Mouse (Mus musculus) urinary bladder, postnatal 10 days (tissue): ENCODE measurements around the gene Pkp4.

Source experiments
- DNase-seq: peaks from one replicate; pipeline ENCODE4 v3.0.0; 2022; ENCODE audit warnings: low spot score

The Pkp4 gene

DNA sequence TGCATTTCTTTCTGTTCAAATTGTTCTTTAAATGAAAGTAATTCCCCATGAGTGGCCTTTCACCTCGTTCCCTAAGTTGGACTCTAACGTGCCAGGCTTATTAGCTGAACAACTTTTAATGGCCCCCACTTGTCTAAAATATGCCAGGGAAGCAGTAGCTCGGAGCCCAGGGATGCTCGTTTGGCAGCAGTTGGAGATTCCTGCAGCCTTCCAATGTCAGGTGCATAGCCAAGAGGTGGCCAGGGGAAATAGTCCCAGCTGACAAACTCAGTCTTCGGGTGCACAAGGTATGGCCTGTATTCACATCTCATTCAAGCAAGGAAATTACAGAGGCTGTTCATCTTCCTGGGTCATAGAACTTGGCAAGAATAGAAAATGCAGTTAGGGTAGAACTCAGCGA lies 112.1 kb downstream of the Pkp4 start:
- no peak for DNase-seq

DNA sequence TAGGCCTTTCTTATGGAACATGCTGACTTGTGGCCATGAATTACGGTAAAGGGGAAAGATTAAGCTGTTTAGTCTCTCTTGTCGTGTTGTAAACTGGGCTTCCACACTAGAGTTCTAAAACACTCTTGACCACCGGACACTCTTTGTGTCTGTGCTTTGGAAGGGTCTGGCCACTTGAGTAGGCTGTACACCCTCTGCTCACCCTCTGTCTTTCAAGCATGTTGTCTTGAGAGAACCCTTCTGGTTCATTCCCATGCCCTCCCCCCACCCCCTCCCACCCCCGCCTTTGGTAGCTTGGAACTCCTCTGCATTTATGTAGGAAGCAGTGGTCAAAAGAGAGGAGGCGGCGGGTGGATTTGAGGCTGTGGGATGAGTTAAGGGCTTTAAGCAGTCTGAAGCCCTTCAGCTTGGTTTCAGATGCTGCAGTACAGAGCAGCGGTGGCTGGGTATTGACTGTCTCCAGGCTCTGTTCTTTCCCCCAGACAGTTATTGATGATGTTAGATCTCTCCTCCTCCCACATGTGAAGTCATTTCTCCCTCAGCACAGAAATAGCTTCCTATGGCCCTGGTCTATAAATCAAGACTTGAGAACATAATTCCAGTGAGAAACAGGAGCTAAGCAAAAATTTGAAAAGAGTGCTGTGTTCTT lies 120.4 kb downstream of the Pkp4 start:
- DNase-seq, result no peak

DNA sequence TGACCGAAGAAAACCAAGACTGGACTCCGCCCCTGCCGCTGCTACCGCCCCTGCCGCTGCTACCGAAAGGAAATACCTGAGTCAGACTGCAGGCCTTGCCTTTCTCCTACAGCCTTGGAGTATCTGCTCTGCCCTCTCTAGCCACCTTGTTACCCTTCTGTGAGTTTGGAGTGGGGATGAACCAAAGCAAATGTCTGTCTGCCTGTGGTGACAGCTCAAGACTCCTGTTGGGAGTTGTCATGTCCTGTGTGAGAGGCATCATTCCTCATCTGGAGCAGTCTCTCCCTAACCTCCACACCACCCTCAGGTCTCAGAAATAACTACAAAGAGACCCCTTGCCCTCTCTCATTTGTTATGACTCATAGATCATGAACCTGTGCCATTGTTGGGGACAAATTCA lies 122.3 kb downstream of the Pkp4 start:
- DNase-seq, result no peak

DNA sequence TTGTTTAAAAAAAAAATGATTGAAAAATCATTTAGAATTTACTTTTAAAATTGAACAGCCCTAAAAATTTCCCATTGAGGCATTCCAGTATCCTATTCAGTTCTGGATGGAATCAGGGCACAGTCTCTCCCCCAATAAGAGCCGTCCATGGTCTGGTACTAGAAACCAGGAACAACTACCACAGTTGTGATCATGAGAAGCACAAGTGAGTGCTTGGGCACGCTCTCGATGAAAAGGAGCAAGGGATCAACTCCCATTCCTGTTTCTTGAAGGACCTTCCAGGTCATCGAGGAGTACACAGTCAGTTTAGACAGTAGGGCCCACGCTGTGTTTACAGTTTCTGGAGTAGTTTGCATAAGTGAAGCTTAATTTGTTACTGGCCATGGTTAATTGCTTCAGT lies 123.6 kb downstream of the Pkp4 start:
- DNase-seq, result no peak

DNA sequence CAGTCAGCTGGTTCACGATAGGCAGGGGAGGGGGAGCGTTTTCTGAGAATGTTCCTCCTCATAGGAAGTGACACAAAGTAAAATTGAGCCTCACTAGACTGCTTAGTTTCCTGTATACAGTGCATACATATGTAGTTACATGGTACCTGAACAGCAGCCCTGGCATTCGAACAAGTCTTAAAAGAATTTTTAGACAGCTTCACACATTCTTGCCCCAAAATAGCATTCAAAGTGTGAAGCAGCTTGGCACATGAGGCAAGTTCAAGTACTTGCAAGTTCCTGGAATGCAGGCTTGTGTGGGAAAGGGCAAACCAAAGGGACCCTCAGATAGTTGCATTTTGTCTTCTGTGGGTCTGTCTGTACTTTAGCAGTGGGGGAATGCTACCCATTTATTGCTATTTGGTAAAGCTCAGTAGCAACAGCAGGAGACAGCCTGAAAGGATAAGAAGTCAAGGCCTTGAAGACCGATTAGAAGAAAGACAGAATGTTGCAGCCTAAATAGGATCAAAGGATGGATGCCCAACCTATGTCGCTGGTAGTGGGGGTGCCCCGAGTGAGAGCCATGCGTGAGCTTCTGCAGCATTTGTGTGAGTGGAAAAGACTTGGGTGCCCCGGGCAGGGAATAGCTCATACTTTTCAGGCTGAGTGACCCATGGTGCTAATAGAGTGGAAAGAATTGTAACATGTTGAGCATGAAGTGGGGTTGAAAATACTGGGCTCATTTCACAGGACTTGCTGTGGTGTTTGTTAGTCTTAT lies 124.3 kb downstream of the Pkp4 start:
- DNase-seq, result no peak

DNA sequence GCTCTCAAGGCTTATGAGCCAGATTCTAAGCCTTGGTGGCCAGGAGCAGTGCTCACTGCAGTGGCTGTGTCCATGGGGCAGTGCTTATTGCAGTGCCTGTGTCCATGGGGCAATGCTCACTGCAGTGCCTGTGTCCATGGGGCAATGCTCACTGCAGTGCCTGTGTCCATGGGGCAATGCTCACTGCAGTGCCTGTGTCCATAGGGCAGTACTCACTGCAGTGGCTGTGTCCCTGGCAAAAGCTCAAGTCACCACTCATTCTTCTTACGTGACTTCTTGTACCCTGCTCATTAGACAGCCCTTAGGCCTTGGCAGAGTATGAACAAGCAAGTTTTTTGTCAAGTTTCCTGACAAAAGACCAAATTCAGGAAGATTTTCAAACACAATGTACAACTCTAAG lies 124.9 kb downstream of the Pkp4 start:
- no peak for DNase-seq

DNA sequence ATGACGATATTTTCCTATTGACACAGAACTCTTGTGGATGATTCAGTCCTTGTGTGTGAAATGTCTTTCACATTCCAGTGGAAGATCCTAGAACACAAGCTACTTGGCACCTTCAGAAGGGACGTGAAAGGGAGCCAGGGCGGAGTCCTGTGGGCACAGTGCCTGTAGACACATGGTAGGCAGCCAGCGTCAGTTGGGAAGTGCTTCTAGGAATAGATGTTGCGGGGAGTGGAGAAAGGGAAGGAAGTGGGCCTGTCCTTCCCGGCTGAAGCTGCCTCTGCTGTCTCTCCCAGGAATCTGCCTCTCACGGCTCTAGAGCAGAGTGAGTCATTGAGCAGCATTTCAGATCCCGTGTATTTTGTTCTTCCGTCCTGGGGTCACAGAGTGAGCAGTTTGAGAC lies 125.6 kb downstream of the Pkp4 start:
- DNase-seq, result no peak

DNA sequence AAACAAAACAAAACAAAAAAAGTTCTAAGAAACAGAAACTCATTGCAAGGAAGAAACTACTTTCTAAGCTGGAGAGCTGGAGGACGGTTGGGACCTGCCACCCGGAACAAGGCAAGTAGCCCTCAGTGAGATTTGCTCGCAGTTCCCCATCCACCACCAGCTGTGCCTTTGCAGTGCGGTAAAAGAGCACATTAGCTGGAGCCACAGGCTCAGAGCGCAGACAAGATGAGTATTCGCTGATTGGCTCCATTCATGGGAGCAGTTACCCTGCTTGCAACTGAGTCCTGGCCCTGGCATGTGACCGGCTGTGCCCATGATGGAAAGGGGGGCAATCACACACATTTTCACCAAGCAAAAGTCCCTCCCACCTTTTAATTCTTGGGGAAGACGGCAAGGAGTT lies 127.0 kb downstream of the Pkp4 start:
- no peak for DNase-seq

DNA sequence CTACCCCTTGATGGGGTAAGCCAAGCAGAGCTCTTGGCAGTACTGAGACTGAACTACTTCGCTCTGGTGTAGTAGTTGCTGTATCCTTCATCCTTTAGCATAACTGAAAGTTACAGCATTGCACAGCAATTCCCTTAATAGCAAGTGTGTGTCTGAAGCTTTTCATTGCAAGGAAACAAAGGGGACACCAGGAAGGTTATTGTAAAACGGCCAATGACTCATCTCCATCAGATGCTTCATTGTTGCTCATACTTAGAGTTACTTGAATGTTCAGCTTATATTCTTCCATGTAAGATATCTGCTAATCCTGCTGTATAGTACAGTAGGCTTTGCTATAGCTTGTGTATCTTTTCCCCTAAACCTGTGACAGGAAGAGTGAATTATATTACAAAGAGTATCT lies 128.8 kb downstream of the Pkp4 start:
- no peak for DNase-seq

DNA sequence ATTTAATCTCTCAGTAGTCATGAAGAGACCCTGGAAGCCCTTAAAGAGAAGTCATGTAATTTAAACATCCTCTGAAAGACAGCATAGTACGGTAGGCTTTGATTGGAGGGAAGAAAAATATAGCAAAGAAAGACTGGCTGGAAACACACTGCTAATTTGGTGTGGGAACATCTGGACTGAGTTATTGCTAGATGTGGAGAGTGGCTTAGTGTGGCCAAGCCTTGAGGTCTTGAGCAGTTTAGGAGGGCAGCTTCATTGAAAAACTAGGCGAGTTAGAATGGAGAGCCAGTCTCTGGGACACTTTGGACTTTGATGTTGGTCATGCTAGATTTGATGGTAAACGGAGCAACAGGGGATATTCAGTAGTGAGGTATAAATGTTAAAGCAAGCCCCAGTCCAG lies 129.7 kb downstream of the Pkp4 start:
- DNase-seq, result no peak

DNA sequence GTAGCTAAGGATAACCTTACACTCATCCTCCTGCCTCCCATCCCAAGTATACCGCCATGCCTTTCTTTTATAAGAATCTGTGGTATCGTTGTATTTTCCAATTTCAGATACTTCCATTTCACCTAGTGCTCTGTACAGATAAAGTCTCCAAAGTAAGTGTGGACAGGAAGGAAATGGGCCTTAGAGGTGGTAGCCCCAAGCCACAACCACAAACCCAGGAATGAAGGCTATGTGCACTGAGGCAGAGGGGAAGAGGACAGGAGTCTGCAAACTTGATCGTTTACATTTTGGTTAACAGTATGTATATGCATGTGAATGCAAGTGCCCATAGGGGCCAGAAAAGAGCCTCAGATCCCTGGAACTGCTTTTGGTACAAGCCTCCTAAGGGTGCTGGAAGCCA lies 139.2 kb downstream of the Pkp4 start:
- DNase-seq, result no peak

DNA sequence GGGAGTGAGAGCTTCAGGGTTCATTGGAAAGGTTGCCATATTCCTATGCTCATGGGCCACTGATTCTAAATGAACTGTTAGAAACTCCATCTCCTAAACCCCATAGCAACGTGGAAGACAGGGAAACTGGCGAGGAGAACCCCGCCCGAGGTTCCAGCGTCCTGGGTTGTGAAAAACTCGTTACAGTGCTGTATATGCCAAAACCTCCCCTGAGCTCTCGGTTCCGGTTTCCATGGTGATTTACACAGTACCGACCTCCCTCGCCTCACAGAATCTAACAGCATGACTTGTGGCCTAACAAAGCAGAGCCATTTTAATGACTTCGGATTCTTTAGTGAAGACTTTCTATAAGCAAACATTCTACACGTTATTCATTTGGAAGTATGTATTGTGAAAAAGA lies 141.0 kb downstream of the Pkp4 start:
- DNase-seq, result no peak

DNA sequence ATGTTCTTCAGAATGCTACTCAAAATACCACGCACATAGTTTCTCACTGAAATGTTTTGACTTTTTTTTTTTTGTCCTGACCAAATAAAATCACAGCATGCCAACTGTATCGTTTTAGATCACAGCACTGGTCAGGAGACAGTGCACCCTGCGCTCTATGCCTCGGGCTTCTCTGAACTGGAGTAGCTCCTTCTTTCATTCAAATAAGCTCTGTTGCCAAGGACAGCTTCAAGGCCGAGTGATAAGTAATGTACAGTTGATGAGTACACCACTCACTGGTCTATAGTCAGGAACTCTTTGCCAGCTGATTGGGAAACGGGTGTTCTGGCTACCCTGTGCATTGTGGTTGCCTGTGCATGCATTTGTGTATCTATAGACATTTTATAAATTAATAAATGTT lies 141.8 kb downstream of the Pkp4 start:
- DNase-seq, result no peak

DNA sequence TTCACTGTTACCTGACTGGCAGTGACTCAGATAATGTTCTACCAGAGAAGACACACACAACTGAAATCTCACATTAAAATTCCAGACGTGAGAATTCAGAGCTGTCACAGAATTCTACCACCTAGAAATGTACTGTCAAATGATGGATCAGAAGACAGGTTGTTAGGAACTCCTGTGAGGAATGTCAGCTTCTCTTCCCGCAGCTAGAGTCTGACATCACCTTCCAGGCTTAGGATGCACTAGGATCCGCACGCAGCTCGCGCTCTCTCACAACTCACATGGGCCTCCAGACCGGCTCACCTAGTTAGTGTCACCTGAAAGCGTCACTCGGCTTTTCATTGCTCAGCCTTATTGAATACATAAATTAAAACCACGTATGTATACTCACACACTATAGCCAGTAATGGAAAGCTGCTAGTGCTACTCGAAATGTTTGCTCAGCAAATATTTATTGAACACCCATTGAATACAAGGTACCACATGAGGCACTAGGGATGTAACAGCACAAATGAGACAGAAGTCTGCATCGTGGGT lies 142.9 kb downstream of the Pkp4 start:
- DNase-seq, result no peak

DNA sequence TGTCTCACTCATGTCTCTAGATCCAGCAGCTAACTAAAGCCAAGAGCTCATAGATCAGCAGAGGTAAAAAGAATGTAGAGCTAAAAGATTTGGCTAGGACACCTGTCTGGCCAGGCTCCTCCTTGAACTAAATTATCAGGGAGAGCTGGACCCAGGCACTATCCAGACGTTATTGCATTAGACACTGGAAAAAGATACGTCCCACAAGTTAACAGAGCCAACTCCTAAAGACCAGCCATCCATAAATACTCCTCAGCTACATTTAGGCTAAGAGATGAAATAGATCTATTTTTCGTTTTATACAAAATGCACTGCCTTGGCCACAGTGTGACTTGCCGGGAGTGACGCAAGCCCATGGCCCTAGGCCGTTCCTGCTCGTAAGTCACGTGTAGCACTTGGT lies 146.7 kb downstream of the Pkp4 start:
- DNase-seq, result no peak

DNA sequence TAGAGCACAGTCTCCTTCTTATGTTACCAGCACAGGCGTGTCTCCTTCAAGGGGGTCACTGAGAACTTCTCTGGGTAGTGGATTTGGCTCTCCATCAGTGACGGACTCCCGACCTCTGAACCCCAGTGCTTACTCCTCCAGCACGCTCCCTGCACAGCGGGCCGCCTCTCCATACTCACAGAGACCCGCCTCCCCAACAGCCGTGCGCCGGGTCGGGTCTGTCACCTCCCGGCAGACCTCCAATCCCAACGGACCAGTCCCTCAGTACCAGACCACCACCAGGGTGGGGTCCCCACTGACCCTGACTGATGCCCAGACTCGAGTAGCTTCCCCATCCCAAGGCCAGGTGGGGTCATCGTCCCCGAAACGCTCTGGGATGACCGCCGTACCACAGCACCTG lies 147.4 kb downstream of the Pkp4 start:
- no peak for DNase-seq

DNA sequence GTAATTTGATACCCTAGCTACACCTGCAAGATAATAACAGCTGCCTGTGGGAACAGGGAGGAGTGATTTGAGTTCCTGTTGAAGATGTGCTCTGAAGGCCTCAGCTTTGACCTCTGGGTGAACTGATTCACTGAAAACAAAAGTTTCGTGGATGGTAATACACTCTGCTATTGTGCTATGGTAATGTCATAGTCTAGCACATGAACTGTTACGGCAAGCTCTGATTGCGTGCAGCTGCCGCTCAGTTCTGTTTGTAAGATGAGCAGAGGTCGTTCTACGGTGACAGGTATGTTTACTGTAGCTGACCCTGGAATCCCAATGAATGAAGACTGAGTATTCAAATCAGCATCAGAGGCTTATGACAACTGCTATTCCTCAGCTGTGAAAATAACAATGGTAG lies 152.6 kb downstream of the Pkp4 start:
- no peak for DNase-seq

DNA sequence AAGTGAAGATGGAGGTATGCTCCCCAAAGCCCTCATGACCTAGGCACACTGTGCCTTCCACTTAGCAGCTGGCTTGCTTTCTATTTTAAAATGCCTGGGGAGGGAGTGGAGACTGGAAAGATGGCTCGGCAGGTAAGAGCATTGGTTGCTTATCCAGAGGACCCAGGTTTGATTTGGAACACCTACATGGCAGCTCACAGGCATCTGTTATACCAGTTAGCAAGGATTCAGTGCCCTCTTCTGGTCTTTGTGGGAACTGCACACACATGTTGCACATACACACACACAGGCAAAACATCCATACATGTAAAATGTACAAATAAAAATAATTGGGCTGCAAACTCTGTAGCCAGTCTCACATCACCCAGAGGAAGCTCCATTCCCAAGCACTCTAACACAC lies 158.0 kb downstream of the Pkp4 start:
- no peak for DNase-seq

DNA sequence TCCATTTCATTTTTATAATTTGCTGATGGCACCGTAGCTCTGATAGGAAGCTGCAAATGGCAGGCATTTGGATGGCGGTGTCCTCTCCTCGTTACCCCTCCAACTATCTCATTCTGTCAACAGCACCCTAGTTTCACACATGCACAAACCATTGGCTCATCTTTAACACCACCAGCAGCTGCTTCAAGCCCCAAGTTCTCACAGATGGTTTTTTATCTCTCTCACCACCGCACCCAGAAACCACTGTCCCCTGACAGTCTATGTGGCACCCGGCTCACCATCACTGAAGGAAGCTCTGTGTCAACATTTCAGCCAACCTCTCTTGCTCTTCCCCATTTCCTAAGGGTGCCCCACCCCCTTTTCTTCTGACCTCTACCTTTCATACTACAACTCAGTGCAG lies 167.3 kb downstream of the Pkp4 start:
- no peak for DNase-seq

DNA sequence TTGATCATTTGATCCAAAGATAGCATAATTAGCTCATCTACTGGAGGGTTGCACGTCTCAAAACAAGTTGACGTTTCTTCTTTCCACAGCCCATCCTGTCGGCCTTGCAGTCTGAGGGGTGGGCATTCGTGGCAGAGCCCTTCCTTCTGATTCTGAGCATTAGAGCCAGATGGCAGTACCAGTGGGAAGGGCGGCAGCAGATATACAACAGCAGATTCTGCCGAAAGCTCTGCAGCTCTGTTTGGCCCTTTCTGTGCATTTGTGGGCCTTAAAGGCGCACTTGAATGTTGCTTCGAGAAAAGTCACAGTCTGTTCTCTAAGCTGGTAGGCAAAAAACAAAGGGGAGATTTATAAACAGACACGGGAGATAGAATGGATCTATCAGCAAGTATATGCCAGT lies 170.4 kb downstream of the Pkp4 start:
- no peak for DNase-seq

DNA sequence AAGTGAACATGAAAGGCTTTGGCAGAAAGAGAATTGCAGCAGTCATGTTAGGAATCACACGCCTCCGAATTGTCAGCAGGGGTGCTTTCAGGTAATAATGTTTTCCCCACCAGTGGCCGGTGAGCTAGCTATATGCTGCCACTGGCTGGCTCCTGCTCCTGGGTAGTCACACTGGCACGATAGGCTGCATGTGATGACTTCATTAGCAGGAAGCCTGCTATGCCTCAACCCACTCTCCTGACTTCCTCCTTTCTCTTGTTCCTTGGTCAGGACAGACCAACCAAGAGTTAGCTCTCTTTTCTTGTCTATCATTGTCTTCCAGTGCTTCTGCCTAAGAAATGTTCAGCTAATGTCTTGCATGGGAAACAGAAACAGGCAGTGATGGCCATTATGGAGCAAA lies 171.9 kb downstream of the Pkp4 start:
- DNase-seq, result no peak

DNA sequence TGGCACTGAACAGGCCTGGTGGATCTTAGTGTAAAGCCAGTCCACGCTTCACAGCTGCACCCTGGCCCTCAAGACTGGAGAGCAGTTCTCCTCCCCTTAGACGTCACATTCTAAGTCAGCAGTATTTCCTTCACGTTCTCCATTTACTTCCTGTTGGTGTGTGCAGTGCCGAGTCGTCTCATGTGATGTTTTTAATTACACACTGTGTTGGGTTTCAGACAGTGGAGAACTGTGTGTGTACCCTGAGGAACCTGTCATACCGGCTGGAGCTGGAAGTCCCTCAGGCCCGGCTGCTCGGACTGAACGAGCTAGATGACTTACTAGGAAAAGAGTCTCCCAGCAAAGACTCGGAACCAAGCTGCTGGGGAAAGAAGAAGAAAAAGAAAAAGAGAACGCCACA lies 177.9 kb downstream of the Pkp4 start:
- DNase-seq, result no peak

DNA sequence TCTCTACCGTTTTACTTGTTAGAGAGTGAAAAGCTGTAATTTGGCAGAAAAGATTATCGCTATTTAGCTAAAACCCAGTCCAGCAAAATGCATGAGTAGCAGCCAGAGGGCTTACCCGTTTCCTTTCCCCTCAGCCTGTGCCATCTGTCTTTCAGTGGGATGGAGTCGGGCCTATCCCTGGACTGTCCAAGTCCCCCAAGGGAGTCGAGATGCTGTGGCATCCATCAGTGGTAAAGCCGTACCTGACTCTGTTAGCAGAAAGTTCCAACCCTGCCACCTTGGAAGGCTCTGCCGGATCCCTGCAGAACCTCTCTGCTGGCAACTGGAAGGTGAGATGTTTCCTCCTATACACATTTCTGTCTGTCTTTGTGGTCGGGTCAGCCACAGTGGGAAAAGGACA lies 178.3 kb downstream of the Pkp4 start:
- DNase-seq, result no peak
